Mouse (Mus musculus) testis, adult 2 months (tissue): ENCODE data around the gene Jak1. TPM values are rescaled to one million over a fixed set of nuclear protein-coding genes. Genes with fewer than 3 reads are reported as not detected.

ENCODE experiments used
- H3K27ac ChIP-seq: fragments of 200-500 bp; 2 replicates; pipeline ENCODE4 v1.5.1; 2012; ENCODE audit warnings: low read depth, low read length; ENCODE audit not compliant: control insufficient read depth, insufficient read depth
- H3K27me3 ChIP-seq: fragments of 200-500 bp; 2 replicates; pipeline ENCODE4 v1.6.1; 2012; ENCODE audit warnings: mild to moderate bottlenecking, low read length, moderate library complexity; ENCODE audit not compliant: control insufficient read depth, insufficient read depth
- H3K36me3 ChIP-seq: fragments of 200-500 bp; 2 replicates; pipeline ENCODE4 v1.6.1; 2012; ENCODE audit warnings: mild to moderate bottlenecking, low read length; ENCODE audit not compliant: control insufficient read depth, insufficient read depth
- H3K4me1 ChIP-seq: fragments of 200-500 bp; 2 replicates; pipeline ENCODE4 v1.6.1; 2012; ENCODE audit warnings: low read length; ENCODE audit not compliant: control insufficient read depth, insufficient read depth
- H3K4me3 ChIP-seq: fragments of 200-500 bp; 2 replicates; pipeline ENCODE4 v1.5.1; 2012; ENCODE audit warnings: low read depth, mild to moderate bottlenecking, low read length, moderate library complexity, mixed read lengths; ENCODE audit not compliant: control insufficient read depth
- CTCF ChIP-seq: fragments of 200-500 bp; IDR thresholded peaks from 2 replicates; pipeline ENCODE4 v1.5.1; 2012; ENCODE audit warnings: low read depth, mild to moderate bottlenecking, inconsistent platforms, low read length, moderate library complexity; ENCODE audit not compliant: control insufficient read depth, insufficient read depth, insufficient replicate concordance
- POLR2A ChIP-seq: fragments of 200-500 bp; IDR thresholded peaks from 2 replicates; pipeline ENCODE4 v1.6.1; 2012; ENCODE audit warnings: low read depth, mild to moderate bottlenecking, inconsistent platforms, low read length, moderate library complexity; ENCODE audit not compliant: control insufficient read depth
- polyA plus RNA-seq: library from polyadenylated mRNA; depleted of rRNA; stranded (reverse); fragments of >200 nt; gene quantifications from 2 replicates; pipeline ENCODE4 v1.2.3, GENCODE M21; 2012; rRNA removed

Jak1 gene
- polyA plus RNA-seq, 1 experiment, result 11.8 TPM

GRCm38 (mm10) chr4:101144790-101145189, 120.3 kb downstream of the Jak1 start:
- no peaks in the 10 kb centered on the region for H3K36me3 ChIP-seq
- no peaks in the 10 kb centered on the region for H3K4me1 ChIP-seq
- H3K4me3 ChIP-seq, result no peak overlapping the region
- no peak for TF ChIP-seq CTCF
- TF ChIP-seq POLR2A, result no peak
- H3K27ac ChIP-seq, result no peak overlapping the region
- no peaks in the 10 kb centered on the region for H3K27me3 ChIP-seq

DNA sequence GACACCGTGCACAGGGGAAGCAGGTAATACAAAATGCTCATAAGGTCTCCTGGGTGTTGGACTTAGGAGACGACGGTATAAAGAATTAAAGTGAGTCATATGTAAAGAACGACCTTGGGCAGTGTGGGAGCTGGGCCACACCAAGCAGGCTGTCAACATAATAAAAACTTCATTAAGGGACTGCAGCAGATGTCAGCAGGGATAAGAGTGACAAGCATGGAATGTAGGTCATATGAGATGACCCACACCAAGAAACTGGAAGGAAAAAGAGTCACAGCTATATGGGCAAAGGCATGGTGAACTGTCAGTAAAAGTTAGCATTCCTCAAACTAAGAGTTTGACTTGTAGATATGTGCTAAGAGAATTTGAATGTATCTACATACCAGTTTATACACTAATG, 120.7 kb downstream of the Jak1 start:
- Histone ChIP-seq H3K4me1 (no peaks in the 10 kb centered on the region), H3K27me3 (no peaks in the 10 kb centered on the region), H3K4me3 (no peak overlapping the region), H3K36me3 (no peaks in the 10 kb centered on the region), H3K27ac (no peak overlapping the region)
- TF ChIP-seq CTCF (no peak), POLR2A (no peak)

DNA sequence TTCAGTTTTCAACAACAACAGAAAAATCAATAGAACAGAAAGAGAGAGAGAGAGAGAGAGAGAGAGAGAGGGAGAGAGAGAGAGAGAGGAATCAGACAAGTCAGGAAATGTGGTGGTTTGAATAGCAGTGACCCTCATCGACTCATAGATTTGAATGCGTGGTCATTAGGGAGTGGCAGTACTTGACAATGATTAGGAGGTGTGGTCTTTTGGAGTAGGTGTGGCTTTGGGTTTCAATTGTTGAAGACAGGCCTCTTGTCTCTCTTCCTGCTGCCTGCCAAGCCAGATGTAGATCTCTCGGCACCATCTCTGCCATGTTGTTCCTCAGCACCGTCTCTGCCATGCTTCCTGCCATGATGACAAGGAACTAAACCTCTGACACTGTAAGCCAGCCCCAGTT, 121.2 kb downstream of the Jak1 start:
- Histone ChIP-seq H3K36me3 (no peaks in the 10 kb centered on the region), H3K4me3 (no peak overlapping the region), H3K27ac (no peak overlapping the region), H3K4me1 (no peaks in the 10 kb centered on the region), H3K27me3 (no peaks in the 10 kb centered on the region)
- no peak for TF ChIP-seq POLR2A
- no peak for TF ChIP-seq CTCF

GRCm38 (mm10) chr4:101141768-101142167, 123.3 kb downstream of the Jak1 start:
- Histone ChIP-seq H3K4me3 (no peak overlapping the region), H3K4me1 (no peaks in the 10 kb centered on the region), H3K36me3 (no peaks in the 10 kb centered on the region), H3K27ac (no peak overlapping the region), H3K27me3 (no peaks in the 10 kb centered on the region)
- TF ChIP-seq CTCF (no peak), POLR2A (no peak)

DNA sequence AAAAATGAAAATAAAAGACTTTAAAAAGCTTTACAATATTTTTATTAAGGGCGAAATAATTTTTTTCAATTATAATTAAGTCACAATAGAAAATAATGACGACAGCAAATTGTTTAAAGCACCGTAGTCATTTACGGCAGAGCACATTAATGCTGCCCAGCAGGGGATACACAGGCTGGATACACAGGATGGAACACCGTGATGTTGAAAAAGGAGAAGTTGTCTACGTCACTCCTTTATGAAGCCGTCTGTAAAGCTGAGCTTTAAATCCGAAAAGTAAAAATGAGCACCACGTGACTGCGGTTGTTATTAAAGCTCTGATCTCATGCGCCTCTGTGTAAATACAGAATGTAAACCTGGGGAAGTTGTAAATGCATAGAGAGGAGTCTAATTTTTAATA, 127.1 kb downstream of the Jak1 start:
- H3K4me3 ChIP-seq, result no peak overlapping the region
- no peak for TF ChIP-seq POLR2A
- TF ChIP-seq CTCF, result no peak

GRCm38 (mm10) chr4:101135909-101136308, 129.2 kb downstream of the Jak1 start:
- H3K4me1 ChIP-seq, result no peaks in the 10 kb centered on the region
- TF ChIP-seq CTCF (no peak), POLR2A (no peak)
- H3K27ac ChIP-seq, result no peak overlapping the region
- no peaks in the 10 kb centered on the region for H3K36me3 ChIP-seq
- H3K27me3 ChIP-seq, result no peaks in the 10 kb centered on the region
- no peak overlapping the region for H3K4me3 ChIP-seq

More for the DNA sequence above, 127.1 kb downstream of the Jak1 start:
- no peak overlapping the region for H3K27ac ChIP-seq
- no peaks in the 10 kb centered on the region for H3K4me1 ChIP-seq
- H3K27me3 ChIP-seq, result no peaks in the 10 kb centered on the region
- no peaks in the 10 kb centered on the region for H3K36me3 ChIP-seq

DNA sequence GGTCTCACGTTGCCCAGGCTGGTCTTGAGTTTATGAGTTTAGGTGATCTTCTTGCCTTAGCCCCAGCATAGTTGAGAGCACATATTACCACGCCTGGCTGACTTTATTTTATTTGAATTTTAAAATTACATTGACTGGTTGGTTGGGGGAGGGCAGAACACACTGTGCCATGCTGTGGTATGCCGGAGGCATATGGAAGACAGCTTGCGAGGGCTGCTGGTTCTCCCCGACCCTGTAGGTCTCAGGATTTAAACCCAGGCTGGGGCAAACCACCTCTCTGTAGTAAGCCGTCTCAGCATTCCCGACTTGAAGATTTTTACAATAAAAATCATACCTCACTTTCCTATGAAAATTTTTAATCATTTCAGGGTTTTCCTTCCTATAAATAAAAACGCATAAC, 130.1 kb downstream of the Jak1 start:
- H3K36me3 ChIP-seq, result no peaks in the 10 kb centered on the region
- TF ChIP-seq CTCF (no peak), POLR2A (no peak)
- H3K4me1 ChIP-seq, result no peaks in the 10 kb centered on the region
- no peaks in the 10 kb centered on the region for H3K27me3 ChIP-seq
- no peak overlapping the region for H3K4me3 ChIP-seq
- H3K27ac ChIP-seq, result no peak overlapping the region

- no peaks in the 10 kb centered on the region for H3K36me3 ChIP-seq
- no peak overlapping the region for H3K27ac ChIP-seq
- TF ChIP-seq POLR2A, result no peak
- TF ChIP-seq CTCF, result no peak
- H3K4me3 ChIP-seq, result no peak overlapping the region
- H3K27me3 ChIP-seq, result no peaks in the 10 kb centered on the region
- H3K4me1 ChIP-seq, result no peaks in the 10 kb centered on the region
These were observed 144.1 kb downstream of the Jak1 start for GRCm38 (mm10) chr4:101121002-101121401.

GRCm38 (mm10) chr4:101107122-101107521, 158.0 kb downstream of the Jak1 start:
- Histone ChIP-seq H3K4me3 (no peak overlapping the region), H3K27me3 (no peaks in the 10 kb centered on the region), H3K27ac (no peak overlapping the region), H3K36me3 (no peaks in the 10 kb centered on the region), H3K4me1 (no peaks in the 10 kb centered on the region)
- TF ChIP-seq CTCF (no peak), POLR2A (no peak)

Other genes starting within 250 kb of the Jak1 start
- gene Gm10577, start 244.6 kb downstream of the Jak1 start, polyA plus RNA-seq, result not detected in 2 replicates
- 1.3 and 1.7 TPM in 2 replicates for gene Raver2, start 196.3 kb downstream of the Jak1 start, polyA plus RNA-seq
- 3.3 and 4.2 TPM in 2 replicates for gene Ak4, start 154.0 kb upstream of the Jak1 start, polyA plus RNA-seq
- 1.5 TPM in 2 replicates for gene Dnajc6, start 231.4 kb upstream of the Jak1 start, polyA plus RNA-seq